Mouse (Mus musculus) erythroblast, embryonic 14.5 days (primary cell): ENCODE data around the gene Armh1. TPM values are rescaled to one million over a fixed set of nuclear protein-coding genes. Genes with fewer than 3 reads are reported as not detected.
"Not testable (repeated sequence)": the region's sequence is repeated elsewhere in the genome, so short reads cannot be mapped to it uniquely, and the experiment has no call there.

Experiments used
- H3K27me3 ChIP-seq: 2 replicates; pipeline ENCODE4 v1.6.1; 2012; ENCODE audit warnings: inconsistent platforms; ENCODE audit not compliant: control insufficient read depth
- H3K36me3 ChIP-seq: 2 replicates; pipeline ENCODE4 v1.6.1; 2012; ENCODE audit warnings: mild to moderate bottlenecking, inconsistent platforms; ENCODE audit not compliant: control insufficient read depth
- H3K4me1 ChIP-seq: 2 replicates; pipeline ENCODE4 v1.6.1; 2012; ENCODE audit warnings: inconsistent platforms; ENCODE audit not compliant: control insufficient read depth
- H3K4me3 ChIP-seq: replicated peaks from 2 replicates; pipeline ENCODE3; 2012; ENCODE audit warnings: moderate library complexity, mild to moderate bottlenecking, inconsistent platforms
- H3K9me3 ChIP-seq: 2 replicates; pipeline ENCODE4 v1.6.1; 2012; ENCODE audit warnings: low read length, inconsistent platforms, mixed read lengths; ENCODE audit not compliant: control insufficient read depth
- GATA1 ChIP-seq: IDR thresholded peaks from 2 replicates; pipeline ENCODE4 v1.6.1; 2012; ENCODE audit warnings: low read length, inconsistent platforms, mixed read lengths
- TAL1 ChIP-seq: IDR thresholded peaks from 3 replicates; pipeline ENCODE4 v1.6.1; 2012; ENCODE audit warnings: low read length, inconsistent platforms, mixed read lengths
- polyA plus RNA-seq: library from polyadenylated mRNA; stranded (reverse); fragments of >175 nt; gene quantifications from 2 replicates; pipeline ENCODE4 v1.2.3, GENCODE M21; 2012

Gene Armh1
- polyA plus RNA-seq, 1 experiment: not detected

DNA sequence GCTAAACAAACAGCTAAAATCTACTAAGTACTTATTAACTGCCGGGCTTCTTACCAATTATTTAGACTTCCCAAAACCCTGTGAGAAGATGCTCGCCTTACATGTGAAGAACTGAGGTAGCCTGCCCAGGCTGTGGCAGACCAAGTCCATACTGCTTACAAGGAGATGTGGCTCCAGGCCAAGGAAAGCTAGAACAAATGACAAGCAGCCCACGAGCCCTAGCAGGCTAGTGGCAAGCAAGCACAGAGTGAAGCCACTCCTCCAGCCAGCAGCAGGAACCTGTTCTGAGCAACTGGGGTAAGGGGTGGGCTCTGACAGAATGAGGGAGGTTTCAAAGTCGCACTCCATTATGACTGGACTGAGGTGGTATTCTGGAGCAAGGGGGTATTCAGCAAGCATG, 22.8 kb upstream of the Armh1 start:
- Histone ChIP-seq H3K4me1 (no peaks in the 10 kb centered on the region), H3K9me3 (peaks cover 14% of the 10 kb centered on the region), H3K4me3 (no peak overlapping the region), H3K27me3 (no peaks in the 10 kb centered on the region), H3K36me3 (peaks cover 86% of the 10 kb centered on the region)
- TF ChIP-seq GATA1: no peak

DNA sequence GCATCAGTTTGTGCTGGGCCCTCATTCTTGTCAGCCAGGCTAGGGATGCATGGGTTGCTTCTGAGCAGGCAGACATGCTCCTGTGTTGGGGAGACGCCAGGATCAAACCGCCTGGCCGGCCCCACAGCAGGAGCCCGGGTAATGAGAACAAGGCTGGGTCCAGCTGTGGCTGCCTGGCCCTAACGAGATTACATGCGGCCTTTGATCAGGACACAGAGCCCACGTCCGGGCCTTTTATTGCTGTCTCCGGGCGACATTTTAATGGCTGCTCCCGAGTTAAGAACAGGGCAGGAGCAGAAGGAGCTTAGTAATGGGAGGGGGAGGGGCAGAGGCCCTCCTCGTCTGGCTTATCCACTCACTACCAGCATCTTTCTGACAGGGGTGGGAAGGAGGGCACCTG, 20.5 kb upstream of the Armh1 start:
- no peaks in the 10 kb centered on the region for H3K27me3 ChIP-seq
- TF ChIP-seq GATA1 (no peak), TAL1 (no peak)
- peaks cover 14% of the 10 kb centered on the region for H3K9me3 ChIP-seq
- peaks cover 64% of the 10 kb centered on the region for H3K36me3 ChIP-seq
- no peak overlapping the region for H3K4me3 ChIP-seq
- H3K4me1 ChIP-seq: no peaks in the 10 kb centered on the region

DNA sequence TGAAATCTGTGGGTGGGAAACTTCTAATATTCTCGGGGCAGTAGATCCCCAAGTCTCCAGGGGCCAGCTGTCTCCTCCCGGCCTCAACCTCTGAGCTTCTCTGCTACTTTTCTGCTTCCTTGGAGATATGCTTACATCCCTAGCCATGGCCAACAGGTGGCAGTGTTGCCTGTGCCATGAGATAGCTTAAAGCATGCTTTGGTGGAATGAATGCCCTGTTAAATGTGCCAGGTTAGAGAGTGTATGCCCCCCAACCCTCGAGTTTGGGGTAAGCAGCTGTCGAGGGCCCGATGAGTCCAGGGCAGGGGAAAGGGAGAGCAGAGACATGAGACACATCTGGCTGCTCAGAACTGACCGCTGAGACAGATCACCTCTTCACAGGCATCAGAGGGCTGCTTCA, 18.4 kb upstream of the Armh1 start:
- H3K36me3 ChIP-seq: peaks cover 42% of the 10 kb centered on the region
- H3K4me3 ChIP-seq: no peak overlapping the region
- peaks cover 11% of the 10 kb centered on the region for H3K9me3 ChIP-seq
- H3K27me3 ChIP-seq: no peaks in the 10 kb centered on the region
- H3K4me1 ChIP-seq: no peaks in the 10 kb centered on the region
- TF ChIP-seq GATA1: no peak
- no peak for TF ChIP-seq TAL1

DNA sequence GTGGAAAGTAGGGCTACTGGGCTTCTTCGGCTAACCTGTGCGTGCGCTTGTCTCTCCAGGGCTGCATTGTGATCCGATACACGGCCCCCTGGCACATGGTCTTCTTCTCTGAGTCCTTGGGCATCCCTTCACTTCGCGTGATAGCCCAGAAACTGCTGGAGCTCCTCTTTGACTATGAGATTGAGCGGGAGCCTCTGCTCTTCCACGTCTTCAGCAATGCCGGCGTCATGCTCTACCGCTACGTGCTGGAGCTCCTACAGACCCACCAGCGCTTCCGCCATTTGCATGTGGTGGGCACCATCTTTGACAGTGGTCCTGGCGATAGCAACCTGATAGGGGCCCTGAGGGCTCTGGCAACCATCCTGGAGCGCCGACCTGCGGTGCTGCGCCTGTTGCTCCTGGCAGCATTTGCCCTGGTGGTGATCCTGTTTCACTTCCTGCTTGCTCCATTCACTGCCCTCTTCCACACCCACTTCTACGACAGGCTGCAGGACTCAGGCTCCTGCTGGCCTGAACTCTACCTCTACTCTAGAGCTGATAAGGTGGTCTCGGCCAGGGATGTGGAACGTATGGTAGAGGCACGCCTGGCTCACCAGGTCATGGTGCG, 16.0 kb upstream of the Armh1 start:
- Histone ChIP-seq H3K4me3 (no peak overlapping the region), H3K9me3 (no peaks in the 10 kb centered on the region), H3K36me3 (peaks cover 19% of the 10 kb centered on the region), H3K27me3 (no peaks in the 10 kb centered on the region), H3K4me1 (no peaks in the 10 kb centered on the region)
- TF ChIP-seq TAL1 (no peak), GATA1 (no peak)

DNA sequence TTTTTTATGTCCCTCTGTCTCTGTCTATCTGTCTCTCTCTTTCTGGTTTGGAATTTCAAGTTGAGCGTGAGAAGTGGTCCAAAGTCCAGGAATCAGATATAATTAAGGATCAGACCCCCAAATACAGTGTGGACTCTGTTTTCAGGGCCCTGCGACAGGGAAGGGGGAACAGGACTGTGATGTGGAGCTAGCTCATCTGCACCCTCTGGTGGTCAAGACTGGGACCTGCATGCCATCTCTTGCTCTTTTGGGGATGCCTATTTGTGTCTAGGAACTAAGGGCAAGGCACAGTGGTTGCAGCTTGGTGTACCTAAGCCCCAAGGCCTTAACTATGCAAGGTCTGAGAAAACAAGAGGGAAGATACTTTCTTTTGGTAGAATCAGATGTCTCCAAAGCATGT, 15.4 kb upstream of the Armh1 start:
- H3K36me3 ChIP-seq: peaks cover 12% of the 10 kb centered on the region

DNA sequence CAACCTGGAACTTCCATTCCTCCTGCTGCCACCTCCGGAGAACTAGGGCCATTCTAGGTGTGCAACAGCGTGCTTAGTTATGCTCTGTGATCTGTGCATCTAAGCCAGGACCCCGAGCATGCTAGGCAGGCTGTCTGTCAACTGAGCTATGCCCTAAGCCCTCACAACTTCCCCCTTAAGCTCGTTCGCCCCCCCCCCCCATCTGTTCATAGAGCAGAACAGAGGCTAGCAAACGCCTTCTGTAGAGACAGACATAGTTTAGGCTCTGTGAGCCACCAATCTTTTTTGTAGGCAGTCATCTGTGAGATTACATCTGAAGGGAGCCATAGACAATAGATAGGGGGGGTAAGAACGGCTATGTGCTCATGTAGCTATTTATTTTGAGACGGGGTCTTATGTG, 11.1 kb upstream of the Armh1 start:
- Histone ChIP-seq H3K36me3 (no peaks in the 10 kb centered on the region; the same call in 1 of the 2 replicates), H3K4me3 (no peak overlapping the region), H3K27me3 (peaks cover 3% of the 10 kb centered on the region; the same call in 1 of the 2 replicates), H3K4me1 (no peaks in the 10 kb centered on the region), H3K9me3 (no peaks in the 10 kb centered on the region)
- TF ChIP-seq TAL1 (no peak), GATA1 (no peak)

More for the DNA sequence above, 15.4 kb upstream of the Armh1 start:
- no peak overlapping the region for H3K4me3 ChIP-seq
- H3K9me3 ChIP-seq: no peaks in the 10 kb centered on the region
- H3K4me1 ChIP-seq: no peaks in the 10 kb centered on the region
- H3K27me3 ChIP-seq: no peaks in the 10 kb centered on the region
- TF ChIP-seq GATA1 (no peak), TAL1 (no peak)

DNA sequence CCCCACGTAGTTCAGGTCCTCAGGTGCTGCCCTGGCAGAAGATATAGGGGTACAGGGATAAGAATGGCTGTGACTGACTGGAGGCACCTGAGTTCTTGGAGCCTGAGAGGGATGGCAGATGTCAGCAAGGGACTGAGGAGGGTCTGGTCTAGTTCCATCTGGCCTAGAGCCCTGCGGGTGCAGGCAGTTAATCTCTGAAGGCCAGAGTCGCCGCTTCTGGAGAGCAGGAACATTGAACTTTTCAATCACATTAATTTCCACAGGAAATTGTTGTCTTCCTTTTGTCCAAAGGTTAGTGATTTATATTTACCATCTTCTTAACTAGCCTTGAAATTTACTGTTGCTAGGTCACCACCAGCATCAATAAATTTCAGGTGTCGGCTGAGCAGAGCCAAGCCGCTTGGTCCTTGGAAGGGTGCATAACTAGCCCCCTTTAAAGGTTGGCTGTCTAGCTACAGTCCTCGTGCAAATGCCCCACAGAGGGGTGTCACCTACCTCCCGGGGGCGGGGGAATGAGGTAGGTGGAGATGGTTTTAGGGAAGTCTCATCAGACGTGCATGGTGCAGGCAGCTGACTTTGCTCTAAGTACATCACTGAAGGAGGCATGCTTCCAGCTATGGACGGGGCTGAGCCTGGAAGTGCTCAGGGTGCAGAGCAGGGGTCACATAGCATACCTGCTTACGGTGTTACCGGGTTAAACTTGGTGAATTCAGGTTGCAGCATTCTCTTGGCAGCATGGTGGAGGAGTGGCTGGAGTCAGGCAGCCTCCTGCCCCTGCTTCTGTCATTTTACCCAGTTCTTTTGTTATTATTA, 10.4 kb upstream of the Armh1 start:
- H3K4me1 ChIP-seq: no peaks in the 10 kb centered on the region
- no peaks in the 10 kb centered on the region for H3K9me3 ChIP-seq
- H3K36me3 ChIP-seq: no peaks in the 10 kb centered on the region
- TF ChIP-seq TAL1 (no peak), GATA1 (no peak)
- peaks cover 3% of the 10 kb centered on the region; the same call in 1 of the 2 replicates for H3K27me3 ChIP-seq
- no peak overlapping the region for H3K4me3 ChIP-seq

DNA sequence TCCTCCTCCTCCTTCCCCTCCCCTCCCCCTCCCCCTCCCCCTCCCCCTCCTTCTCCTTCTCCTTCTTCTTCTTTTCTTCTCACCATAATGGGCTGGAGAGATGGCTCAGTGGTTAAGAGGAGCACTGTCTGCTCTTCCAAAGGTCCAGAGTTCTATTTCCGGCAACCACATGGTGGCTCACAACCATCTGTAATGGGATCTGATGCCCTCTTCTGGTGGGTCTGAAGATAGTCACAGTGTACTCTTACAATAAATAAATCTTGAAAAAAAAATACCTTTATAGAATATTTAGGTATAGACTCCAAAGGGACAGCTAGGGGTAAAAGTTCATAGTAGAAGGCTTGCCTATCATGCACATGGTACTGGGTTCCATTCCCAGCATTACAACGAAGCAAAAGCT, 9.3 kb upstream of the Armh1 start:
- TF ChIP-seq GATA1: no peak
- TF ChIP-seq TAL1: no peak
- H3K27me3 ChIP-seq: peaks cover 3% of the 10 kb centered on the region; the same call in 1 of the 2 replicates
- no peaks in the 10 kb centered on the region for H3K9me3 ChIP-seq
- H3K36me3 ChIP-seq: no peaks in the 10 kb centered on the region
- H3K4me1 ChIP-seq: no peaks in the 10 kb centered on the region
- no peak overlapping the region for H3K4me3 ChIP-seq

DNA sequence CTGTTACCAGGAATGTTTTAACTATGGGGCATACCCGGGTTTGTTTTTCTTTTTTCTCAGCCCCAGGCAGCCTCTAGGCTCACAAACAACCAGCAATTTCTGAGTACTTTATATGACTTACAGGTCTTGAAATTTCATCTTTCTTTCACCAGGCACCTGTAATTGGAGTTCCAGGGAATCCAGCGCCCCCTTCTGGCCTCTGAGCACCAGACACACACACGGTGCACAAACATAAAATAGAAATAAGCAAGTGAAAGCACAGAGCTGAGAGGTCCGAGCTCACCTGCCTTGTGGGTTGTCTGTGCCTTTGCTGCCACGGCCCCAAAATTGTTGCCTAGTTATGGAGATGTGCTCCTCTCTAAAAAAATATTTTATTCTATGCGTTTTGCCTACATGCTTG, 8.0 kb upstream of the Armh1 start:
- H3K27me3 ChIP-seq, H3K9me3 ChIP-seq, H3K4me1 ChIP-seq, H3K36me3 ChIP-seq, H3K4me3 ChIP-seq: not testable (repeated sequence)
